Mouse (Mus musculus) thymus, adult 2 months (tissue): ENCODE measurements at regions not wholly inside any gene's neighbourhood (a gene's known extent, or its start where the extent isn't known, plus 50 kb on each side); places are given as distances from the start of the nearest gene placed in this dataset.

Source experiments
- CTCF ChIP-seq: fragments of 200-500 bp; IDR thresholded peaks from 2 replicates; pipeline ENCODE4 v1.5.1; 2012; ENCODE audit warnings: mild to moderate bottlenecking, control low read depth, low read length, moderate library complexity, borderline replicate concordance; ENCODE audit not compliant: control insufficient read depth, poor library complexity, insufficient read depth; ENCODE audit errors: extremely low read depth
- POLR2A ChIP-seq: fragments of 200-500 bp; IDR thresholded peaks from 2 replicates; pipeline ENCODE4 v1.6.1; 2012; ENCODE audit warnings: mild to moderate bottlenecking, low read length, control low read depth, moderate library complexity; ENCODE audit not compliant: control insufficient read depth, poor library complexity, insufficient read depth; ENCODE audit errors: extremely low read depth

DNA sequence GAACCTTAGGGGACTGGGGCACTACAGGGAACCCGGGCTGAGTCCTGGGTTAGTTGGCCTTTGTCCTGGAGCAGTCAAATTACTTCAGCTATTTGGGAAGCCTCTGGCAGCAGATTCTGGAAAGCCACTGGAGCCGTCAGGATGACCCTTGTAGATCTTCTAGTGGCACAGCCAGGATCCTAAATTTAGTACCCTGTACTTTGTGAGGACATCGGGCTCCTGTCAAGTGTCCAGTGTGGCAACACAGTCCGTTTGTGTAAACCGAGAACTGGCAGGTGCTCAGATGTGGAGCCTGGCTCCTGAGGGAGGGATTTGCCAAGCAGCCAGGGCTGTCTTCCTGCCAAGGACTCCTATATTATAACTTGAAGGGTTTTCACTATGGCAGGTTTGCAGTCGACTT lies 76.8 kb upstream of the Pced1b start:
- no peak for TF ChIP-seq CTCF
- TF ChIP-seq POLR2A, result no peak
